13 mouse cellular contexts compared by ENCODE assay signal in the genomic region with DNA sequence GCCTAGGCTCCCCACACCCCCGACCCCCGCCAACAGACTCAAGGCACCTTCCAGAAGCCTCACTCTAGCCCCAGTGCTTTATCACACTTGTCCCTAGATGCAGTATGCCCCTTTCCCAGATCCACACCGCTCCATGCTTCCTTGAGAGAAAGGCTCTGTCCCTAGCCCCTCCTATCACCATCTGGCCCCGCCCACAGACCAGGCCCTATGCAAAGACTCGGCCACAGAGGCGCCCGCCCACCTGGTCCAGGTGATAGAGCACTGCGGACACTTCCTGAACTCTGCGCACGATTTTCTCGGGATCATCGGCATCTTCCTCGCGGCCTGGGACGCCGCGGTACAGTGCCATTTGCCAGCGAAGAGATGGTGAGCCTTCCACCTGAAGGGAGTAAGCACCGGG.
A peak's percentile ranks its signal among the peaks of the same experiment; 100 is the strongest.
DNase-seq lines count a peak whose midpoint lies in the region; ATAC-seq lines count a peak whose summit lies in the region.
"Had no signal": no experiment of that assay in that cellular context is flagged by ENCODE, and none has a peak within 500 bp of the region (broad histone marks: within the 10 kb centered on the region; RNA-seq: fewer than 3 reads in every experiment).

No protein-coding gene starts in this region.

- no peak for DNase-seq in kidney, adult 11 months
- DNase-seq in R1 (ENCODE audit: low read depth, low spot score), result peak; percentile 84
- DNase-seq in spleen, postnatal 14 days (ENCODE audit: low spot score in 2 of 2), result no peak
- DNase-seq in layer of hippocampus, adult 9-11 months, result no peak
- DNase-seq: adrenal gland, adult 2 months; cerebellum, adult 11-12 months; heart, adult 18-20 months; liver; retina, postnatal 1 day; thymus, adult 18-20 months had no signal

- H3K27ac ChIP-seq in kidney, embryonic 15.5 days, result no peak overlapping the region
- H3K27ac ChIP-seq in hindbrain, embryonic 16.5 days (ENCODE audit: low read depth, low read length), result no peak overlapping the region
- H3K27ac ChIP-seq in midbrain, embryonic 16.5 days (ENCODE audit: low read length), result no peak overlapping the region

- H3K27me3 ChIP-seq in kidney, embryonic 15.5 days, result peaks cover 56% of the 10 kb centered on the region
- H3K27me3 ChIP-seq in hindbrain, embryonic 16.5 days (replicated peaks; ENCODE audit: control insufficient read depth, insufficient read depth, low read length), result peaks cover 31% of the 10 kb centered on the region
- peaks cover 20% of the 10 kb centered on the region for H3K27me3 ChIP-seq in midbrain, embryonic 16.5 days (ENCODE audit: control insufficient read depth, insufficient read depth, low read depth, low read length)

- H3K4me2 ChIP-seq in kidney, embryonic 15.5 days, result peak overlapping the region; percentile 44
- H3K4me2 ChIP-seq in hindbrain, embryonic 16.5 days (ENCODE audit: low read length), result peak overlapping the region; percentile 16; the same call in 1 of the 2 replicates
- H3K4me2 ChIP-seq in midbrain, embryonic 16.5 days (ENCODE audit: low read length), result 0 out of 2 replicates have a peak overlapping the region, but pooled peaks have one; percentile 15

- ATAC-seq in kidney, embryonic 15.5 days (replicated peaks; ENCODE audit: low FRiP score), result peak; percentile 33; the same call in 1 of the 2 replicates
- ATAC-seq in hindbrain, embryonic 16.5 days, result no peak
- no peak for ATAC-seq in midbrain, embryonic 16.5 days

- H3K9me3 ChIP-seq in kidney, embryonic 15.5 days (replicated peaks), result no peaks in the 10 kb centered on the region; the same call in 1 of the 2 replicates
- H3K9me3 ChIP-seq in hindbrain, embryonic 16.5 days (ENCODE audit: control insufficient read depth, low read length), result no peaks in the 10 kb centered on the region; the same call in 1 of the 2 replicates
- peaks cover 3% of the 10 kb centered on the region; the same call in 1 of the 2 replicates for H3K9me3 ChIP-seq in midbrain, embryonic 16.5 days (replicated peaks; ENCODE audit: control insufficient read depth, low read length, poor library complexity, severe bottlenecking)

- no peak overlapping the region for H3K9ac ChIP-seq in kidney, embryonic 15.5 days
- no peak overlapping the region for H3K9ac ChIP-seq in hindbrain, embryonic 16.5 days (ENCODE audit: low read depth, low read length)
- H3K9ac ChIP-seq in midbrain, embryonic 16.5 days (ENCODE audit: low read depth, low read length), result peak overlapping the region; percentile 23; the same call in 1 of the 2 replicates

- peaks cover 8% of the 10 kb centered on the region; the same call in 1 of the 2 replicates for H3K4me1 ChIP-seq in kidney, embryonic 15.5 days
- peaks cover 4% of the 10 kb centered on the region; the same call in 1 of the 2 replicates for H3K4me1 ChIP-seq in hindbrain, embryonic 16.5 days (ENCODE audit: control insufficient read depth, insufficient read depth, low read depth, low read length)
- no peaks in the 10 kb centered on the region for H3K4me1 ChIP-seq in midbrain, embryonic 16.5 days (ENCODE audit: control insufficient read depth, insufficient read depth, low read length)

- H3K36me3 ChIP-seq in kidney, embryonic 15.5 days, result no peaks in the 10 kb centered on the region
- H3K36me3 ChIP-seq in hindbrain, embryonic 16.5 days (ENCODE audit: control insufficient read depth, insufficient read depth, low read length), result no peaks in the 10 kb centered on the region
- H3K36me3 ChIP-seq in midbrain, embryonic 16.5 days (ENCODE audit: control insufficient read depth, insufficient read depth, low read length), result no peaks in the 10 kb centered on the region

- H3K4me3 ChIP-seq in kidney, embryonic 15.5 days (replicated peaks), result peak overlapping the region; percentile 11
- no peak overlapping the region for H3K4me3 ChIP-seq in hindbrain, embryonic 16.5 days (ENCODE audit: low read length)
- H3K4me3 ChIP-seq in midbrain, embryonic 16.5 days (ENCODE audit: low read depth, low read length), result no peak overlapping the region

- 5% methylated on average over 19 of the region's 19 CpGs for WGBS in kidney, embryonic 15.5 days
- WGBS in hindbrain, embryonic 16.5 days, result 13% methylated on average over 19 of the region's 19 CpGs
- 8% methylated on average over 19 of the region's 19 CpGs for WGBS in midbrain, embryonic 16.5 days
